8 mouse cellular contexts compared by ENCODE assay signal in genomic region chr19:32595506-32596286, GRCm38 (mm10). TPM values are rescaled to one million over a fixed set of nuclear protein-coding genes. Genes with fewer than 3 reads are reported as not detected.
DNase-seq lines count a peak whose midpoint lies in the region; ATAC-seq and TF ChIP-seq lines count a peak whose summit lies in the region.

Gene Papss2 (plus strand): TSS chr19:32595790.

- DNase-seq in layer of hippocampus, adult 18-20 months (ENCODE audit: low spot score in 2 of 2) = peak in 1 of 2 experiments; percentile 6
- DNase-seq in layer of hippocampus, adult 11-12 months (ENCODE audit: low spot score) = no peak
- DNase-seq in embryo, embryonic 9.5 days (ENCODE audit: extremely low spot score) = peak; percentile 62
- DNase-seq in heart, adult 11 months = peak; percentile 99
- peak; percentile 64 for DNase-seq in liver, embryonic 11.5 days (ENCODE audit: low spot score)
- no peak for DNase-seq in midbrain, postnatal 0 days (ENCODE audit: low spot score)
- DNase-seq in spleen, postnatal 4 days (ENCODE audit: low spot score in 2 of 2) = peak; percentile 48 to 75

- H3K27me3 ChIP-seq in intestine, embryonic 16.5 days (replicated peaks; ENCODE audit: control insufficient read depth, insufficient read depth, low read length) = 0 out of 2 replicates have a peak, but pooled peaks cover 2% of the 10 kb centered on the region
- peaks cover 29% of the 10 kb centered on the region for H3K27me3 ChIP-seq in liver, embryonic 11.5 days (replicated peaks; ENCODE audit: control insufficient read depth, insufficient read depth, low read length)
- peaks cover 8% of the 10 kb centered on the region; the same call in 1 of the 2 replicates for H3K27me3 ChIP-seq in midbrain, postnatal 0 days (ENCODE audit: insufficient read depth, low read length)

- H3K4me2 ChIP-seq in intestine, embryonic 16.5 days (ENCODE audit: low read depth, low read length) = peak within 1 kb of the TSS; percentile 86
- peak within 1 kb of the TSS; percentile 92 for H3K4me2 ChIP-seq in liver, embryonic 11.5 days
- peak within 1 kb of the TSS; percentile 64 for H3K4me2 ChIP-seq in midbrain, postnatal 0 days (ENCODE audit: low read depth, low read length, poor library complexity, severe bottlenecking)

- H3K4me3 ChIP-seq in intestine, embryonic 16.5 days (ENCODE audit: low read length) = peak within 1 kb of the TSS; percentile 75
- H3K4me3 ChIP-seq in liver, embryonic 11.5 days (ENCODE audit: low read depth, low read length) = peak within 1 kb of the TSS; percentile 62
- peak within 1 kb of the TSS; percentile 52 for H3K4me3 ChIP-seq in midbrain, postnatal 0 days (ENCODE audit: low read depth, low read length)

- under 1% methylated on average over 56 of the region's 64 CpGs for WGBS in intestine, embryonic 16.5 days
- under 1% methylated on average over 59 of the region's 64 CpGs for WGBS in liver, embryonic 11.5 days
- WGBS in midbrain, postnatal 0 days = under 1% methylated on average over 58 of the region's 64 CpGs

- H3K36me3 ChIP-seq in intestine, embryonic 16.5 days (ENCODE audit: control insufficient read depth, insufficient read depth, low read length) = no peaks in the 10 kb centered on the region
- no peaks in the 10 kb centered on the region for H3K36me3 ChIP-seq in liver, embryonic 11.5 days (ENCODE audit: control insufficient read depth, insufficient read depth, low read length)
- no peaks in the 10 kb centered on the region for H3K36me3 ChIP-seq in midbrain, postnatal 0 days (ENCODE audit: insufficient read depth, low read length)

- no peaks in the 10 kb centered on the region for H3K9me3 ChIP-seq in intestine, embryonic 16.5 days (ENCODE audit: control insufficient read depth, low read length)
- H3K9me3 ChIP-seq in liver, embryonic 11.5 days (ENCODE audit: control insufficient read depth, low read length) = no peaks in the 10 kb centered on the region
- no peaks in the 10 kb centered on the region for H3K9me3 ChIP-seq in midbrain, postnatal 0 days (ENCODE audit: low read length)

- peak within 1 kb of the TSS; percentile 83 for H3K9ac ChIP-seq in intestine, embryonic 16.5 days (ENCODE audit: low read depth, low read length)
- H3K9ac ChIP-seq in liver, embryonic 11.5 days (ENCODE audit: low read depth, low read length) = peak within 1 kb of the TSS; percentile 67
- peak within 1 kb of the TSS; percentile 47; the same call in 1 of the 2 replicates for H3K9ac ChIP-seq in midbrain, postnatal 0 days (replicated peaks; ENCODE audit: low read length, poor library complexity, severe bottlenecking)

- no peak for TF ChIP-seq CTCF in midbrain, postnatal 0 days (IDR thresholded peaks at IDR 0.05)

- peaks cover 3% of the 10 kb centered on the region; the same call in 1 of the 2 replicates for H3K4me1 ChIP-seq in intestine, embryonic 16.5 days (ENCODE audit: control insufficient read depth, insufficient read depth, low read length)
- no peaks in the 10 kb centered on the region for H3K4me1 ChIP-seq in liver, embryonic 11.5 days (replicated peaks; ENCODE audit: control insufficient read depth, insufficient read depth, low read length)
- H3K4me1 ChIP-seq in midbrain, postnatal 0 days (ENCODE audit: insufficient read depth, low read length) = no peaks in the 10 kb centered on the region; the same call in 1 of the 2 replicates

- ATAC-seq in intestine, embryonic 16.5 days = peak; percentile 93
- peak; percentile 75 for ATAC-seq in liver, embryonic 11.5 days (replicated peaks; ENCODE audit: low FRiP score)
- peak; percentile 74 for ATAC-seq in midbrain, postnatal 0 days (ENCODE audit: low FRiP score)

- H3K27ac ChIP-seq in intestine, embryonic 16.5 days (ENCODE audit: low read length) = no peak within 1 kb of the TSS
- no peak within 1 kb of the TSS for H3K27ac ChIP-seq in liver, embryonic 11.5 days (ENCODE audit: low read depth, low read length)
- no peak within 1 kb of the TSS for H3K27ac ChIP-seq in midbrain, postnatal 0 days (ENCODE audit: low read depth, low read length)

RNA-seq across cellular contexts. Expression of gene Papss2, which starts in this region (rescaled TPM):
- total RNA-seq in layer of hippocampus, adult 18-20 months (2021) = 10 to 100 TPM; 16.2 to 16.4 TPM
- 11.0 and 13.5 TPM in 2 replicates for polyA plus RNA-seq in intestine, embryonic 16.5 days (2015; fragmentation: Nextera tagmentation; extraction: Ambion mirVana)
- polyA plus RNA-seq in liver, embryonic 11.5 days (2014; fragmentation: Nextera tagmentation; extraction: Ambion mirVana) = 3.4 and 3.5 TPM in 2 replicates
- 5.9 TPM in 2 replicates for total RNA-seq in midbrain, postnatal 0 days (2014; rRNA removed)
- 1.8 and 2.3 TPM in 2 replicates for polyA plus RNA-seq in midbrain, postnatal 0 days (2015; fragmentation: Nextera tagmentation; extraction: Ambion mirVana)

Comparison
In these comparisons a context has a peak if more than half of its experiments do, and no peak if none do; other contexts are left out.
1. DNase-seq: peak in embryo, embryonic 9.5 days (single experiment), heart, adult 11 months (single experiment), liver, embryonic 11.5 days (single experiment) and spleen, postnatal 4 days (2 of 2); none in layer of hippocampus, adult 11-12 months (single experiment) and midbrain, postnatal 0 days (single experiment).
2. Peak in every context shown above with its lines, with median percentiles within 50 percentile points of each other: ATAC-seq, H3K4me2 ChIP-seq, H3K4me3 ChIP-seq and H3K9ac ChIP-seq.